Mouse (Mus musculus): ENCODE results near the gene Adap1. TPM values are rescaled to one million over a fixed set of nuclear protein-coding genes. Genes with fewer than 3 reads are reported as not detected.

Gene Adap1
- polyA plus RNA-seq, 1 experiment from 2014 or later = 38.7 TPM

- Histone ChIP-seq H3K4me1 (no peaks in the 10 kb centered on the region), H3K36me3 (no peaks in the 10 kb centered on the region), H3K9me3 (no peaks in the 10 kb centered on the region), H3K27ac (replicated peaks) (no peak overlapping the region), H3K4me2 (replicated peaks) (no peak overlapping the region), H3K27me3 (no peaks in the 10 kb centered on the region), H3K9ac (replicated peaks) (no peak overlapping the region), H3K4me3 (no peak overlapping the region)
- no peak for ATAC-seq (replicated peaks)
- 79% methylated on average over 6 of the region's 6 CpGs for WGBS
These were observed 8.3 kb downstream of the Adap1 start for GRCm38 (mm10) chr5:139316982-139317675.

GRCm38 (mm10) chr5:139314941-139315642, 10.3 kb downstream of the Adap1 start:
- no peak for ATAC-seq (replicated peaks)
- no peak overlapping the region for H3K4me3 ChIP-seq
- H3K4me2 ChIP-seq (replicated peaks) = no peak overlapping the region
- 84% methylated on average over 12 of the region's 12 CpGs for WGBS
- H3K9ac ChIP-seq (replicated peaks) = no peak overlapping the region
- no peaks in the 10 kb centered on the region for H3K27me3 ChIP-seq
- no peak overlapping the region for H3K27ac ChIP-seq (replicated peaks)
- H3K4me1 ChIP-seq = no peaks in the 10 kb centered on the region
- H3K36me3 ChIP-seq = no peaks in the 10 kb centered on the region
- H3K9me3 ChIP-seq = no peaks in the 10 kb centered on the region; the same call in 1 of the 2 replicates

GRCm38 (mm10) chr5:139313536-139313935, 11.9 kb downstream of the Adap1 start:
- Histone ChIP-seq H3K4me3 (no peak overlapping the region), H3K27ac (replicated peaks) (no peak overlapping the region), H3K36me3 (no peaks in the 10 kb centered on the region), H3K4me2 (replicated peaks) (no peak overlapping the region), H3K9me3 (no peaks in the 10 kb centered on the region; the same call in 1 of the 2 replicates), H3K27me3 (no peaks in the 10 kb centered on the region), H3K4me1 (no peaks in the 10 kb centered on the region), H3K9ac (replicated peaks) (no peak overlapping the region)
- WGBS = 88% methylated on average over 9 of the region's 9 CpGs
- ATAC-seq (replicated peaks) = no peak

GRCm38 (mm10) chr5:139311822-139312221, 13.6 kb downstream of the Adap1 start:
- Histone ChIP-seq H3K9ac (replicated peaks) (no peak overlapping the region), H3K4me3 (no peak overlapping the region), H3K4me1 (no peaks in the 10 kb centered on the region), H3K4me2 (replicated peaks) (no peak overlapping the region), H3K9me3 (no peaks in the 10 kb centered on the region; the same call in 1 of the 2 replicates), H3K27me3 (no peaks in the 10 kb centered on the region), H3K27ac (replicated peaks) (no peak overlapping the region), H3K36me3 (no peaks in the 10 kb centered on the region)
- 92% methylated on average over 9 of the region's 9 CpGs for WGBS
- ATAC-seq (replicated peaks) = no peak

- H3K4me1 ChIP-seq = no peaks in the 10 kb centered on the region
- no peak overlapping the region for H3K27ac ChIP-seq (replicated peaks)
- no peak overlapping the region for H3K9ac ChIP-seq (replicated peaks)
- no peak overlapping the region for H3K4me3 ChIP-seq
- H3K27me3 ChIP-seq = no peaks in the 10 kb centered on the region
- H3K36me3 ChIP-seq = no peaks in the 10 kb centered on the region
- 88% methylated on average over 4 of the region's 4 CpGs for WGBS
- no peaks in the 10 kb centered on the region; the same call in 1 of the 2 replicates for H3K9me3 ChIP-seq
- no peak for ATAC-seq (replicated peaks)
- no peak overlapping the region for H3K4me2 ChIP-seq (replicated peaks)
These were observed 14.9 kb downstream of the Adap1 start for GRCm38 (mm10) chr5:139310477-139310876.

- H3K36me3 ChIP-seq = no peaks in the 10 kb centered on the region
- 90% methylated on average over 3 of the region's 3 CpGs for WGBS
- no peak overlapping the region for H3K27ac ChIP-seq (replicated peaks)
- H3K27me3 ChIP-seq = no peaks in the 10 kb centered on the region
- no peak overlapping the region for H3K9ac ChIP-seq (replicated peaks)
- H3K4me2 ChIP-seq (replicated peaks) = no peak overlapping the region
- no peaks in the 10 kb centered on the region; the same call in 1 of the 2 replicates for H3K9me3 ChIP-seq
- no peaks in the 10 kb centered on the region for H3K4me1 ChIP-seq
- ATAC-seq (replicated peaks) = no peak
- H3K4me3 ChIP-seq = no peak overlapping the region
These were observed 15.5 kb downstream of the Adap1 start for GRCm38 (mm10) chr5:139309946-139310345.

- Histone ChIP-seq H3K27ac (replicated peaks) (no peak overlapping the region), H3K4me1 (no peaks in the 10 kb centered on the region), H3K9me3 (no peaks in the 10 kb centered on the region), H3K9ac (replicated peaks) (no peak overlapping the region), H3K4me2 (replicated peaks) (no peak overlapping the region), H3K36me3 (no peaks in the 10 kb centered on the region), H3K4me3 (no peak overlapping the region), H3K27me3 (no peaks in the 10 kb centered on the region)
- WGBS = 87% methylated on average over 9 of the region's 9 CpGs
- no peak for ATAC-seq (replicated peaks)
These were observed 21.8 kb downstream of the Adap1 start for GRCm38 (mm10) chr5:139303646-139304061.

GRCm38 (mm10) chr5:139302101-139302500, 23.3 kb downstream of the Adap1 start:
- Histone ChIP-seq H3K4me3 (no peak overlapping the region), H3K4me1 (no peaks in the 10 kb centered on the region), H3K36me3 (no peaks in the 10 kb centered on the region), H3K27ac (replicated peaks) (no peak overlapping the region), H3K4me2 (replicated peaks) (no peak overlapping the region), H3K27me3 (no peaks in the 10 kb centered on the region), H3K9ac (replicated peaks) (no peak overlapping the region), H3K9me3 (no peaks in the 10 kb centered on the region)
- 86% methylated on average over 6 of the region's 6 CpGs for WGBS
- no peak for ATAC-seq (replicated peaks)

- Histone ChIP-seq H3K4me3 (no peak overlapping the region), H3K9me3 (no peaks in the 10 kb centered on the region), H3K27me3 (no peaks in the 10 kb centered on the region), H3K36me3 (no peaks in the 10 kb centered on the region), H3K4me2 (replicated peaks) (no peak overlapping the region), H3K9ac (replicated peaks) (no peak overlapping the region), H3K4me1 (no peaks in the 10 kb centered on the region), H3K27ac (replicated peaks) (no peak overlapping the region)
- WGBS = 81% methylated on average over 5 of the region's 5 CpGs
- ATAC-seq (replicated peaks) = no peak
These were observed 27.7 kb downstream of the Adap1 start for GRCm38 (mm10) chr5:139297745-139298144.

GRCm38 (mm10) chr5:139297092-139297491, 28.3 kb downstream of the Adap1 start:
- no peaks in the 10 kb centered on the region for H3K4me1 ChIP-seq
- H3K4me2 ChIP-seq (replicated peaks) = no peak overlapping the region
- 93% methylated on average over 10 of the region's 10 CpGs for WGBS
- no peak overlapping the region for H3K27ac ChIP-seq (replicated peaks)
- no peak overlapping the region for H3K4me3 ChIP-seq
- no peak for ATAC-seq (replicated peaks)
- no peaks in the 10 kb centered on the region for H3K9me3 ChIP-seq
- H3K27me3 ChIP-seq = no peaks in the 10 kb centered on the region
- H3K9ac ChIP-seq (replicated peaks) = no peak overlapping the region
- no peaks in the 10 kb centered on the region for H3K36me3 ChIP-seq

GRCm38 (mm10) chr5:139294089-139294488, 31.3 kb downstream of the Adap1 start:
- no peaks in the 10 kb centered on the region for H3K4me1 ChIP-seq
- H3K4me2 ChIP-seq (replicated peaks) = no peak overlapping the region
- WGBS = 78% methylated on average over 2 of the region's 2 CpGs
- no peak overlapping the region for H3K27ac ChIP-seq (replicated peaks)
- no peak for ATAC-seq (replicated peaks)
- H3K36me3 ChIP-seq = no peaks in the 10 kb centered on the region
- H3K9me3 ChIP-seq = no peaks in the 10 kb centered on the region
- no peak overlapping the region for H3K4me3 ChIP-seq
- H3K9ac ChIP-seq (replicated peaks) = no peak overlapping the region
- no peaks in the 10 kb centered on the region for H3K27me3 ChIP-seq

- Histone ChIP-seq H3K27me3 (no peaks in the 10 kb centered on the region), H3K4me2 (replicated peaks) (no peak overlapping the region), H3K4me3 (no peak overlapping the region), H3K4me1 (no peaks in the 10 kb centered on the region), H3K27ac (replicated peaks) (no peak overlapping the region), H3K9me3 (no peaks in the 10 kb centered on the region), H3K9ac (replicated peaks) (no peak overlapping the region), H3K36me3 (no peaks in the 10 kb centered on the region)
- no peak for ATAC-seq (replicated peaks)
- 58% methylated on average over 6 of the region's 6 CpGs for WGBS
These were observed 33.4 kb downstream of the Adap1 start for GRCm38 (mm10) chr5:139291811-139292560.
